Mouse (Mus musculus) limb, embryonic 14.5 days (tissue): Measurements from ENCODE around the gene Slc11a1. TPM values are rescaled to one million over a fixed set of nuclear protein-coding genes. Genes with fewer than 3 reads are reported as not detected.
"Not testable (repeated sequence)": the region's sequence is repeated elsewhere in the genome, so short reads cannot be mapped to it uniquely, and the experiment has no call there.

Experiments
- ATAC-seq: fragments of 200-750 bp; cut with Nextera tagmentation; 2 replicates; pipeline ENCODE4 v1.8.0; 2017; ENCODE audit warnings: low read depth, moderate number of reproducible peaks, moderate TSS enrichment; ENCODE audit not compliant: low FRiP score
- DNase-seq: peaks from one replicate; pipeline ENCODE4 v3.0.0-alpha.2; 2015; ENCODE audit warnings: low spot score
- H3K27ac ChIP-seq: fragments of 300-500 bp; sonication (generic); replicated peaks from 2 replicates; pipeline ENCODE4 v1.5.1; 2014; ENCODE audit warnings: low read depth, mild to moderate bottlenecking, low read length, moderate library complexity, mixed read lengths
- H3K27me3 ChIP-seq: fragments of 300-500 bp; sonication (generic); 2 replicates; pipeline ENCODE4 v1.6.1; 2014; ENCODE audit warnings: low read length, mixed read lengths; ENCODE audit not compliant: control insufficient read depth, insufficient read depth
- H3K36me3 ChIP-seq: fragments of 300-500 bp; sonication (generic); 2 replicates; pipeline ENCODE4 v1.6.1; 2014; ENCODE audit warnings: mild to moderate bottlenecking, low read length, moderate library complexity, mixed read lengths; ENCODE audit not compliant: control insufficient read depth, insufficient read depth
- H3K4me1 ChIP-seq: fragments of 300-500 bp; sonication (generic); 2 replicates; pipeline ENCODE4 v1.6.1; 2014; ENCODE audit warnings: antibody characterized with exemption, low read length, mixed read lengths; ENCODE audit not compliant: control insufficient read depth, insufficient read depth
- H3K4me2 ChIP-seq: fragments of 300-500 bp; sonication (generic); replicated peaks from 2 replicates; pipeline ENCODE4 v1.6.1; 2014; ENCODE audit warnings: low read depth, mild to moderate bottlenecking, low read length, moderate library complexity; ENCODE audit not compliant: severe bottlenecking
- H3K4me3 ChIP-seq: fragments of 300-500 bp; sonication (generic); replicated peaks from 2 replicates; pipeline ENCODE4 v1.5.1; 2014; ENCODE audit warnings: low read length
- H3K9ac ChIP-seq: fragments of 300-500 bp; sonication (generic); 2 replicates; pipeline ENCODE4 v1.6.1; 2014; ENCODE audit warnings: mild to moderate bottlenecking, low read depth, low read length, moderate library complexity; ENCODE audit not compliant: severe bottlenecking
- H3K9me3 ChIP-seq: fragments of 300-500 bp; sonication (generic); 2 replicates; pipeline ENCODE4 v1.6.1; 2016; ENCODE audit warnings: low read length; ENCODE audit not compliant: control insufficient read depth
- POLR2A ChIP-seq: fragments of 200-500 bp; IDR thresholded peaks from 2 replicates; pipeline ENCODE4 v1.8.0; 2012; ENCODE audit warnings: inconsistent platforms, mild to moderate bottlenecking, moderate library complexity, borderline replicate concordance; ENCODE audit not compliant: insufficient read depth, insufficient read length; ENCODE audit errors: extremely low read depth
- WGBS: fragments of 180-500 bp; shearing (Covaris S2); extraction: QIAGEN DNeasy Blood & Tissue Kit; methylation state at CpG from one replicate; pipeline ENCODE4 v1.1.7; 2014; 5-methylcytosine and 5-hydroxymethylcytosine counted together
- polyA plus RNA-seq, 2 experiments: library from polyadenylated mRNA; depleted of rRNA in 1 of 2; stranded (reverse) in 1 of 2; unstranded in 1 of 2; fragments of >200 nt; fragmentation: Nextera tagmentation in 1 of 2; extraction: Ambion mirVana in 1 of 2; gene quantifications; 2 replicates each; pipeline versions ENCODE4 v1.2.1 to v1.2.3; 2012 to 2014

Slc11a1 gene
- polyA plus RNA-seq, 2 experiments = 3.2 to 8.0 TPM

- peaks cover 18% of the 10 kb centered on the region for H3K4me1 ChIP-seq
- 81% methylated on average over 5 of the region's 5 CpGs for WGBS
- ATAC-seq (no peak), DNase-seq (no peak)
- no peak overlapping the region for H3K27ac ChIP-seq
- no peak overlapping the region for H3K4me2 ChIP-seq
- H3K27me3 ChIP-seq = no peaks in the 10 kb centered on the region
- no peak overlapping the region for H3K4me3 ChIP-seq
- H3K9ac ChIP-seq = no peak overlapping the region
- H3K36me3 ChIP-seq = 0 out of 2 replicates have a peak, but pooled peaks cover 4% of the 10 kb centered on the region
- H3K9me3 ChIP-seq = no peaks in the 10 kb centered on the region
- no peak for TF ChIP-seq POLR2A
Measured at GRCm38 (mm10) chr1:74338013-74338412, 37.0 kb upstream of the Slc11a1 start.

- no peaks in the 10 kb centered on the region for H3K9me3 ChIP-seq
- no peak overlapping the region for H3K4me2 ChIP-seq
- H3K4me3 ChIP-seq = no peak overlapping the region
- 48% methylated on average over 4 of the region's 4 CpGs for WGBS
- DNase-seq (no peak), ATAC-seq (no peak)
- peaks cover 12% of the 10 kb centered on the region for H3K4me1 ChIP-seq
- H3K36me3 ChIP-seq = 0 out of 2 replicates have a peak, but pooled peaks cover 4% of the 10 kb centered on the region
- no peak overlapping the region for H3K27ac ChIP-seq
- no peaks in the 10 kb centered on the region for H3K27me3 ChIP-seq
- H3K9ac ChIP-seq = no peak overlapping the region
- TF ChIP-seq POLR2A = no peak
Measured at GRCm38 (mm10) chr1:74338626-74339025, 36.4 kb upstream of the Slc11a1 start.

GRCm38 (mm10) chr1:74339917-74340316 lies 35.1 kb upstream of the Slc11a1 start:
- 92% methylated on average over 9 of the region's 9 CpGs for WGBS

GRCm38 (mm10) chr1:74340361-74340764 lies 34.6 kb upstream of the Slc11a1 start:
- Histone ChIP-seq H3K27me3 (no peaks in the 10 kb centered on the region), H3K36me3 (0 out of 2 replicates have a peak, but pooled peaks cover 4% of the 10 kb centered on the region), H3K4me1 (no peaks in the 10 kb centered on the region), H3K4me3 (no peak overlapping the region), H3K27ac (no peak overlapping the region), H3K4me2 (no peak overlapping the region), H3K9ac (no peak overlapping the region), H3K9me3 (no peaks in the 10 kb centered on the region)
- ATAC-seq (no peak), DNase-seq (no peak)
- WGBS = 95% methylated on average over 6 of the region's 6 CpGs
- TF ChIP-seq POLR2A = no peak

More at GRCm38 (mm10) chr1:74339917-74340316, 35.1 kb upstream of the Slc11a1 start:
- no peak for TF ChIP-seq POLR2A
- Histone ChIP-seq H3K9me3 (no peaks in the 10 kb centered on the region), H3K4me3 (no peak overlapping the region), H3K27me3 (no peaks in the 10 kb centered on the region), H3K36me3 (0 out of 2 replicates have a peak, but pooled peaks cover 4% of the 10 kb centered on the region), H3K9ac (no peak overlapping the region), H3K4me1 (peaks cover 3% of the 10 kb centered on the region; the same call in 1 of the 2 replicates), H3K4me2 (no peak overlapping the region), H3K27ac (no peak overlapping the region)
- no peak for DNase-seq
- no peak for ATAC-seq

- not testable (repeated sequence) for H3K4me1 ChIP-seq, H3K9ac ChIP-seq, ATAC-seq, H3K27ac ChIP-seq, H3K4me3 ChIP-seq, H3K9me3 ChIP-seq, H3K36me3 ChIP-seq, DNase-seq, H3K4me2 ChIP-seq, H3K27me3 ChIP-seq
- 80% methylated on average over 4 of the region's 4 CpGs for WGBS
Measured at GRCm38 (mm10) chr1:74340992-74341391, 34.0 kb upstream of the Slc11a1 start.

GRCm38 (mm10) chr1:74341898-74342297 lies 33.1 kb upstream of the Slc11a1 start:
- no peaks in the 10 kb centered on the region for H3K27me3 ChIP-seq
- H3K27ac ChIP-seq = no peak overlapping the region
- DNase-seq (no peak), ATAC-seq (no peak)
- H3K36me3 ChIP-seq = 0 out of 2 replicates have a peak, but pooled peaks cover 4% of the 10 kb centered on the region
- no peak for TF ChIP-seq POLR2A
- no peak overlapping the region for H3K9ac ChIP-seq
- no peaks in the 10 kb centered on the region for H3K4me1 ChIP-seq
- H3K9me3 ChIP-seq = no peaks in the 10 kb centered on the region
- no peak overlapping the region for H3K4me2 ChIP-seq
- no peak overlapping the region for H3K4me3 ChIP-seq
- WGBS = 84% methylated on average over 7 of the region's 7 CpGs
